Mouse (Mus musculus): ENCODE results near the gene Ror2. TPM values are rescaled to one million over a fixed set of nuclear protein-coding genes. Genes with fewer than 3 reads are reported as not detected.
"Not testable (repeated sequence)": the region's sequence is repeated elsewhere in the genome, so short reads cannot be mapped to it uniquely, and the experiment has no call there.

Ror2 gene
- under 1 TPM; 0.40 to 0.41 TPM for total RNA-seq (2021)
- long read RNA-seq, experiment 1, partial matches to known transcripts: 0 of 1 reads
- long read RNA-seq, experiment 1, other reads (novel, unspliced or antisense): 0 of 1 reads
- long read RNA-seq, experiment 2: 0 reads

GRCm38 (mm10) chr13:53285756-53286361 lies at the start of gene Ror2:
Ror2 (minus strand) TSS chr13:53286124.
- DNase-seq (ENCODE audit: low spot score): peak; percentile 43

- no peak for DNase-seq (ENCODE audit: low spot score)
These were observed 47.8 kb upstream of the Ror2 start for GRCm38 (mm10) chr13:53333769-53334168.

- no peak for DNase-seq (ENCODE audit: low spot score)
These were observed 44.3 kb upstream of the Ror2 start for GRCm38 (mm10) chr13:53330246-53330645.

GRCm38 (mm10) chr13:53325531-53325930 lies 39.6 kb upstream of the Ror2 start:
- no peak for DNase-seq (ENCODE audit: low spot score)

GRCm38 (mm10) chr13:53323661-53324060 lies 37.7 kb upstream of the Ror2 start:
- no peak for DNase-seq (ENCODE audit: low spot score)

- DNase-seq (ENCODE audit: low spot score): no peak
These were observed 35.0 kb upstream of the Ror2 start for GRCm38 (mm10) chr13:53320899-53321298.

- no peak for DNase-seq (ENCODE audit: low spot score)
These were observed 30.8 kb upstream of the Ror2 start for GRCm38 (mm10) chr13:53316515-53317295.

- not testable (repeated sequence) for DNase-seq (ENCODE audit: low spot score)
These were observed 29.8 kb upstream of the Ror2 start for GRCm38 (mm10) chr13:53315757-53316156.

- no peak for DNase-seq (ENCODE audit: low spot score)
These were observed 24.5 kb upstream of the Ror2 start for GRCm38 (mm10) chr13:53310442-53310841.

- DNase-seq (ENCODE audit: low spot score): no peak
These were observed 23.8 kb upstream of the Ror2 start for GRCm38 (mm10) chr13:53309661-53310160.

- DNase-seq (ENCODE audit: low spot score): no peak
These were observed 23.2 kb upstream of the Ror2 start for GRCm38 (mm10) chr13:53309148-53309547.

- no peak for DNase-seq (ENCODE audit: low spot score)
These were observed 20.9 kb upstream of the Ror2 start for GRCm38 (mm10) chr13:53306836-53307235.

GRCm38 (mm10) chr13:53305256-53305655 lies 19.3 kb upstream of the Ror2 start:
- no peak for DNase-seq (ENCODE audit: low spot score)

- DNase-seq (ENCODE audit: low spot score): no peak
These were observed 16.8 kb upstream of the Ror2 start for GRCm38 (mm10) chr13:53302688-53303087.

- DNase-seq (ENCODE audit: low spot score): no peak
These were observed 7.1 kb upstream of the Ror2 start for GRCm38 (mm10) chr13:53293065-53293464.

- DNase-seq (ENCODE audit: low spot score): no peak
These were observed 6.3 kb upstream of the Ror2 start for GRCm38 (mm10) chr13:53292244-53292643.

- DNase-seq (ENCODE audit: low spot score): no peak
These were observed 616 bp downstream of the Ror2 start for GRCm38 (mm10) chr13:53285261-53285755.

GRCm38 (mm10) chr13:53284740-53285191 lies 1.2 kb downstream of the Ror2 start:
- no peak for DNase-seq (ENCODE audit: low spot score)

- DNase-seq (ENCODE audit: low spot score): no peak
These were observed 4.1 kb downstream of the Ror2 start for GRCm38 (mm10) chr13:53281604-53282396.

- DNase-seq (ENCODE audit: low spot score): no peak
These were observed 7.0 kb downstream of the Ror2 start for GRCm38 (mm10) chr13:53278908-53279307.

GRCm38 (mm10) chr13:53276381-53276780 lies 9.5 kb downstream of the Ror2 start:
- no peak for DNase-seq (ENCODE audit: low spot score)
